Mouse (Mus musculus): ENCODE measurements around the gene Fgfr2.

Gene Fgfr2

DNA sequence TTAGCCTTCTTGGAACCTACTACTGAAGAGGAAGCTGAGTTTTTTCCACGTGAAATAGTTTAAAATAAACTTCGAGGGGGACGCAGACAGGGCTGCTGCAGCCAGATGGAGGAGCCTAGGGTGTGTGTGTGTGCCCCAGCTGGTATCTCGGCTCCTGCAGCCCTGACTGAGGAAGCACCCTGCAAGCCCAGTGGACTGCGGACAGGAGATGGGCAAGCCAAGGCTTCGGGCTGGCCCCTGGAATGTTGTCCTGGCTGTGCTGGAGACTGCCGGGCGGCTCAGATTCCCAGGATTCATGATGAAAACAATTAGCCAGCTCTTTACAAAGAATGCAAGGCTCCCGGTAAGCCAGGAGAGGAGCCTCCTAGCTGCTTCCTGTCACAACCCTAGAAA is 465.1 kb downstream of the Fgfr2 start:
- DNase-seq (ENCODE audit: low spot score): no peak

DNA sequence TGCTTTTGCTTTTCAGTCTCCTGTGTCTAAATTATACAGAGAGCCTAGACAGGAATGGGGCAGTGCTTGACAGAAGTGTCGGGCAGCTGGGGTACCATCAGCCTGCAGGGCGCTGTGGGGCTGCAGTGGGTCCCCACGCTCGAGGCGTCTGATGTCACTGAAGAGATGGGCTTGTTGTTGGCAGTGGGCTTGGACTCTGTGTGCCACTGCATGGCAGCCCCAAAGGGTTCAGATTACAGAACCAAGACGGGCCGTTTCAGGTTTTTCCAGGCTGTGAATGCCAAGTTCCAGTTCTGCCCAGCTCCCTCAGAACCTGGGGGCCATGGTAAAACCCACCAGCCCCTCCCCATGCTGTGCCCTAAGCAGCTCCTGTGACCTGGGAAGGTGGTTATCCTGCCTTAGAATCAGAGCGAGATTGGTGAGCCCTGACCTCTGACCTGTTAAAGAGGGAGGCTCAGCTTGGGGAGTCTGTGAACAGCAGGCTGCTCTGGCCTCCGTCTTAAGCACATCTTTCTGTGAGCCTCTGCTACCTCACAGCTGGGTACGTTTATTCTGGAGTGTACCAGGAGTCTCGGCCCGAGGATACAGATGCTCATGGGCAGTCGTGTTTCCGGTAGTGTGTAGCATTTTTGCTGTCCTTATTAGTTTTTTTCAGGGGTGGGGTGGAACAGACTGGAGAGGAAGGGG is 465.6 kb downstream of the Fgfr2 start:
- DNase-seq (ENCODE audit: low spot score): no peak

DNA sequence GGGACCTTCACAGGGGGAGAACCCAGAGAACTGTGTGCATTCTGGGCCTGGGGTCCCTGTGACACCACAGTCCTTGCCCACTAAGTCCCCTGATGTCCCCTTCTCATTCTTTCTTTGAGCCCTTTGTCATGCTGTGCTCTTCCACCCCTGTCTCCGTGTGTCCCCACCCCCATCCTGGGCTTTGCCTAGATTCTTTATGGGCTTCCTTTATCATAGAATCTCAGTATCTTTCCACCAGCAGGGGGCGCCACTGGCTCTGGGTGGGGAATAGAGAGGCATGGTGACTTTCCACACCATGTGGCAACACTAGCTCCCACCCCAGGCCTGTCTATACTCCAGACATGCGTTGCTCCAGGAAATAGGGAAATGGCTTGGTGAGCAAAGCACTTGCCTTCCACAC is 466.6 kb downstream of the Fgfr2 start:
- DNase-seq (ENCODE audit: low spot score): peak; percentile 91

DNA sequence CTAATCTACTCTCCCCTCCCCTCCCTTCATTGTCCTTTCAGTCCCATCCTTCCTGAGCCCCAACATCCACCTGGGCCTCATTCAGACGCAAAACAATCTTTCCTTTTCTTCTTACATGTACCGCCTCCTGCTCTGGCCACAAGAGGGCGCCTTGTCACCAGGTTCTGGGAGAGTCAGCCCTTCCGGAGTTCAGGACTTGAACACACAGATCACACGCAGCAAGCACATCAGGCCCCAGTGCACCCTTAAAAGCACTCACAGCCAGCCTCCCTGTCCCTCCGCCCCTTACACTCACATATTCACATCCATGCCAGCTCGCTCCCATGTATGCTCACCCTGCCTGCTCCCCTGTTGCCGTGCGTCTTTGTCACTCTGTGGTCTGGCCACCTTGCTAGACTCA is 467.1 kb downstream of the Fgfr2 start:
- DNase-seq (ENCODE audit: low spot score): peak; percentile 88

DNA sequence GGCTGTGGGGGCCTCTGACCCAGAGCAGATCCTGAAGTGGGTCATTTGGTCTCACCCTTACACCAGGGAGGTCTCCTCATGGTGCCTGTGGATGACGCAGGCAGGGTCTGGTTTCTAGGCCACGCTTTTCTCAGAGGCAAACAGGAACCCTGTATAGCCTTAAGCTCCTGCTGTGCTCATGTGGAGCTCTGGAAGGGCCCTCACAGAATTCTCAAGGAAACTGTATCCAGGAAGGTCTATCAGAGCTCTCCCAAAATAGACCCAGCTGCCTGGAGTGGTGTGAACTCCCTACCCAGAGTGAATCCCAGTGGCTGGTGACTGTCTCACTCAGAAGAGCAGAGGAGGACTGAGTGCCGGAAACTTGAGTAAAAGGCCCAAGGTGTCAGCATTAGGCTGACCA is 468.7 kb downstream of the Fgfr2 start:
- DNase-seq (ENCODE audit: low spot score): no peak

DNA sequence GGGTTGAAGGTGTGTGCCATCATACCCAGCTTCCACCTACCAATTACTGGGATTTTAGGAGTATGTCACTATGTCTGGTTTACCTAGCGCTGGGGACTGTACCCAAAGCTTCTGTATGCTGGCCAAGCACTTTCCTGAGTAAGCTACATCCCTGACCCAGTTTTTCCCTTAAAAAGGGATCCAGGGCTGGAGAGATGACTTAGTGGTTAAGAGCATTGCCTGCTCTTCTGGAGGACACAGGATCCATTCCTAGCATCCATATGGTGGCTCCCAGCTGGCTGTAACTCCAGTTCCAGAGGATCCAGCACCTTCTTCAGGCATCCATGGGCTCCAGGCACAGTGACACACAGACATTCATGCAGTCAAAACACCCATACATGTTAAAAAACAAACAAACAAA is 476.6 kb downstream of the Fgfr2 start:
- no peak for DNase-seq (ENCODE audit: low spot score)

DNA sequence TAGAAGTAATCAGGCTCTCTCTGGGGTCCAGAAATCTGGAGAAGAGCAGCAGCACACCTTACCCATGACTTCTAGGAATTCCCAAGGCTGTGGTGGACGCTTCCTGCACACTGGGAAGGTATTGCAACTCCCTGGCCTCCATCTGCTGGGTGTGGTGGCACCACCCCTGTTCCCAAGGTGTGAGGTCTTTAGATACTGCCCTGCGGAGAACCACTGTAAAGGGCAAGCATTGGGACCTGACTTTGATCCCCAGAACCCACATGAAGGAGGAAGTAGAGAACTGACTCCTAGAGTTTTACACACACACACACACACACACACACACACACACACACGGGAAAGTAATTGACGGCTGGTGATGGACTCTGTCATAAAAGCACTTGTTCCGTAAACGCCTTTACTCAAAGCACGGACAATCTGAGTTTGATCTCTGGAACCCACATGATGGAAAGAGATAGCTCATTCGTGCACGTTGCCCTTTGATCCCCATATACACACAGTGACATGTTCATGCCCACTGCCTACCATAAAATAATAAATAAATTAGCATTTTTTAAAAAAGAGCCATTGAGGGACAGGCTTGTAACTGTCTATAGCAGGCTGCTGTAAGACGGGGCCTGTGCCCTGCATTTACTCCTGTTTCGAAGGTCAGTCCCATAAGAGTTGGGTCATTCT is 478.4 kb downstream of the Fgfr2 start:
- DNase-seq (ENCODE audit: low spot score): no peak

DNA sequence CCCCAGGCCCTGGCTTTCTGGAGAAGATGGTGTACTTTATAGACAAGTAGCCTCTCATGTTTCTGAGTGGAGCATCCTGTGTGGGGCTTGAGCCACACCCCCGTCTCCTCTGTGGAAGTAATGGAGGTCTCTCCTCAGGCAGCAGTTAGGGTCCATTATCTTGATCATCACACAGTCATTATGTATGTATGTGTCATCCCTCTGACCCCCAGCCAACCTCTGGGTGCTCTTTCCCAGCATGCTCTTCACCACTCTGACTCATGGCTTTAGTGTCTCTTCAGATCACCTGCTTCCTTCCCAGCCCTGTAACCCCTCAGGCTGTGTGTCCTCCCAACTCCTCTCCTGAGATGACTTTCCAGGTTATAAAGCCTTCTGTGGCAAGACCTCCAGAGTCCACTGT is 481.5 kb downstream of the Fgfr2 start:
- DNase-seq (ENCODE audit: low spot score): no peak

DNA sequence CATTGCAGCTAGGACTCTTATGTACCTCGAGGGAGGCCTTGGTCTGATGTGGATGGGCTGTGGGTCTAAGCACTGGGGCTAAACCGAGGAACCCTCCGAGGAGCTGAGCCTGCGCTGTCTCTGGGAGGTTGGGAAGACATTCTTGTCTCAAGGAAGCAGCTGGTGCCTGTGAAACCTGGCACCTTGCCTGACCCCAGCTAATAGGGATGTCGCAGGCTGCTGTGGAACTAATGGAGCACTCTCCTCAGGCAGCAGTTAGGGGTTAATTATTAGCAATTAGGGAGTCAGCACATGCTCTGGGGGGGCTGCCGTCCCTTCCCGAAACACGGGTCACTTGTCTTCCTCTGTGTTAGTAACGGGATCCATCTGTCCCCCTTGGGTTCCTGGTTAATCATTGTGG is 482.2 kb downstream of the Fgfr2 start:
- DNase-seq (ENCODE audit: low spot score): no peak

DNA sequence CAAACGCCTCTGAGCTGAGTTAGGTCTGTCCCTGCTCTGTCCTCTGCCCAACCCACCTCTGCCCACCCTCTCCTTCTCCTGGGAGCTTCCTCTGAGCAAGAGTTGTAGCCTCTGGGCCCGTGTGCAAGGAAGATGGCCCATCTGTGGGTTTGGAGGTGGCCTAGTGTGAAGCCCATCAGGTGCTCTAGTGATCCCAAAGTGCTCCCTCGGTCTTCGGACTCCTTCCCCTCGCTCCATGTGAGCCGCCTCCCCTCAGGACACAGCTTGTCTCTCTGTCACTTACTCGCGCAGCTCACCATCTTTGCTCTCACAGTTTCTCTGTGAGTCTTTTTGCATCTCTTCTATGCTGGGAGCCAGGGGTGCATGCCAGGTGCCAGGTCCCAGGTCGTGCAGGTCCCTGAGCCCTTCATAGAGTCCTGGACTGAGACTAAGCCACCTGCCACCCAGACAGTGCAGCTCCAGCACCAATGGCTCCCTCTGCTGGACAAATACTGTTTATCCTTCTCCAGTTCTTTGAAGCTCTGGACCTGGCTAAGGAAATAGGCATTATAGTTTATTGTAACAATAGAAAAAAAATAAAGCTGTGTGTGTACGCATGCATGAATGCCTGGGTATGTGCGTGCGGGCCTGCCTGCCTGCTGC is 484.6 kb downstream of the Fgfr2 start:
- DNase-seq (ENCODE audit: low spot score): peak; percentile 23

DNA sequence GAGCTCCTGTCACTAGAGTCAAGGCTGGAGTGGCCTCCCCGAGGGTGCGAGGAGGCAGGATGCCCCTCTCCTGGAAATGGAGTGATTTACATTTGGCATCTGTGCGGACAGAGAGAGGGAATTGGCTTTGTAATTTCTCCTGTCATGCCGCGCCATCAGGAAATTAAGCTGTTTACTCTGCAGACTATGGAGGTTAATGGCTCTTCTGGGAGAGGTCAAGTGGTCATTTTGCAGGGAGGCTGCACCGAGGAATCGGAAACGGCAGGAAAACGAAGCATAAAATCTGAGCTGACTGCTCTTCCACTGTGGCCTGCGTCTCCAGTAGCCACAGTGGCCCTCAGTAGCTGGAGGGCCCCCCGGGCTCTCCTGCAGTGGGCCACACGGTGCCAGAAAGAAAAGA is 485.9 kb downstream of the Fgfr2 start:
- no peak for DNase-seq (ENCODE audit: low spot score)

DNA sequence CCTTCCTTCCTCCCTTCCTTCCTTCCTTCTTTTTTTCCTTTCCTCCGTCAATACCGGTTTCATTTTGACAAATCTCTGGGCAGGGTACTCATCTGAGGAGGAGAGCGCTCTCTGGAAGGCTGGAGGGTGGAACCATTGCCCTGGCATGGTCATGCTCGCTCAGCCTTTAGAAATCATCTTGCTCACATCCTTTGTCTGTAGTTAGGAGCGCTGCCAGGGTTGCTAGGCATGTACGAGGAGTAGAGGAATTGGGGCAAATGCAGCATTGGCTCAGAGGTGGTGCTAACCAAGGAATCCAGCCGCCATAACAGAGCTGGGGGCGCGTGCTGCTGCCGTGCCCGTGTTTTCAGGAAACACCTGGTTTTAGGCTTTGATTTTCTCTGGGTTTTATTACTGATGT is 491.8 kb downstream of the Fgfr2 start:
- no peak for DNase-seq (ENCODE audit: low spot score)

DNA sequence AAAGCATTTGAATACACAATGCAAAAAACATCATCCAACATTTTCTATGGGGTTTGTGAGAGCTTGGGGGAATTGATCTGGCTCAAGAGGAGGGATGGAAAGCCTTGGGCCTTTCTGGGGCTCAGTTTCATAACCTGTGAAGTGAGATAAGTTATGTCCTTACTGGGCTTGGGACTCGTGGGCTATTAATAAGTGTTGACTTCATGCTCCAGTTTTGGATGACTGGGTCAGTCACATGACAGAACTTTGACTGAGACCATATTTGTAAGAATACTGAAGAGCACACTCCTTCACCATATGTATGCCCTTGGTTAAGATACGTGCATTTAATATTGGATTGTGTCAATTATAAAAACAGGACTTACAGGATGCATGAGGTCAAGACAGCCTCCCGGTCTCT is 495.7 kb downstream of the Fgfr2 start:
- no peak for DNase-seq (ENCODE audit: low spot score)

DNA sequence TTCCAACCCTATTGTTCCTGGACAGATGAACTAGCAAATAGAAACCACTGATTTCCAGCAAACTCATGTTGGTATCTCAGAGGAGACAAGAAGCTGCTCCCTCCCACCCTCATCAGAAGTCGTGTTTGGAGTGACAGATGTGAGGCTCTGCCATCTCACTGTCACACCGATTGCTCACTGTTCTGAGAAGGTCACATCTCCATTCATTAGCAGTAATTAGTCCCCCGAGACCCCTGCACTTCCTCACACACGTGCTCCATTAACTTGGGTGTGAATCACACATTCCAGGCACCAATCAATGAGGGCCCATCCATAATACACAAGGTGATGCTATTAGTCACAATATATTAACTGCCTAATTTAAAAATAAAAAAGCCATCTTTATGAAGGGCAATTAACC is 497.0 kb downstream of the Fgfr2 start:
- DNase-seq (ENCODE audit: low spot score): no peak

DNA sequence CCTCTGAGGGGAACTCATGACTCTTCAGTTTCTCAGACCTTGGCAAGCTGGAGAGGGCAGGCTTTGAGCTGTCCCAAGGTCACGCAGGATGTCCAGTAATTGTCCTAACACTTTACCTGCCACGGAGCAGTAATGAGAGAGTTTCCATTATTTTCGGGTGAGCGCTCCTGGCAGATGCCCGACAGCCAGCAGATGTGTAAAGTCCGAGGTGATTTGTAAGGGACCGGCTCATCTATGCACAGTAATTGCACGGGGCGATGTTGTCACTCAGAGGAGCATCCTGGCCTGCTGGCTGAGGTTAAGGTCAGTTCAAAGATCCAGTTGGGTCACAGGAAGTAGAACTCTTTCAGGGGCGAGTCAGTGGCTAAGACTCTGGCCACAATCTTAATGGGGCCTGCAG is 499.0 kb downstream of the Fgfr2 start:
- DNase-seq (ENCODE audit: low spot score): no peak

DNA sequence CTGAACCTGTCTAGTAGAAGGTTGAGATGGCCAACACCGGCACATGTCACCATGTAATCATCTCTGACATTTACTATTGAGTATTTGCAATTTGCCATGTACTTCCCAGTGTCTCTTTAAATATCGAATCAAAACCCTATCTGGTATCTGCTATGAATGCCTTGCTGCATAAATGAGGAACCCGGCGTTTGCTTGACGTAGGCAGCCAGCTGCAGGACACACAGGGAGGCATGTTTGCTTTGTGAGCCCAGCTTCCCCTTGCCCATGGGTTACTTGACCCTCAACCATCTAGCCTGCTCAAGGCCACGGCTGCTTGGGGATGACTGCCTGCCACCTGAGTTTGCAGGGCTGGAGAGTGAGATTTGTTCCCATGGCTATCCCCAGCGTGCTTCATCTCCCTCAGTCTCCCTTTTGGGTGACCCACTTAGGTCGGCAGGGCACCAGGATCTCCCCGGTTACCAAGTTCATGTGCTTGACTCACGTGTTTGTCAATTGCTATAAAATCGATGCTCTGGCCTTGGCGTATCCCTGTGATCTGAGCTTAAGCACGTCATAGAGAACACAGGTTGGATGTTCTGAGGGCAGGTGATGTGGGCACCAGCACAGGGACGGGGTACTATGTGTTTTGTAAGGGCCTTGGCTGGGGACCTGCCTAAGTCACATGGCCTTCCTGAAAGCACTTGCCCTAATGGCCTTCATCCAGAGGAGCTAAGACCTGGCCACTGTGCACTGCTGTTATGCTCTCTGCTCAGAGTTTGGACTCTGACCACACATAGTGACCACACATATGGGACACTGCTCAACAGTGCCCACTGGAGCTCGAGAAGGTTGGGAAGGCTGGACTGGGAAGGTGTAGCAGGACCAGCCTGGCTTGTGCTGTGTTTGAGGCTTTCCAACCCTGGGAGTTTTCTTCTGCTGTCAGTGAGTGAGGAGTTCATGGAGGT is 502.9 kb downstream of the Fgfr2 start:
- no peak for DNase-seq (ENCODE audit: low spot score)

DNA sequence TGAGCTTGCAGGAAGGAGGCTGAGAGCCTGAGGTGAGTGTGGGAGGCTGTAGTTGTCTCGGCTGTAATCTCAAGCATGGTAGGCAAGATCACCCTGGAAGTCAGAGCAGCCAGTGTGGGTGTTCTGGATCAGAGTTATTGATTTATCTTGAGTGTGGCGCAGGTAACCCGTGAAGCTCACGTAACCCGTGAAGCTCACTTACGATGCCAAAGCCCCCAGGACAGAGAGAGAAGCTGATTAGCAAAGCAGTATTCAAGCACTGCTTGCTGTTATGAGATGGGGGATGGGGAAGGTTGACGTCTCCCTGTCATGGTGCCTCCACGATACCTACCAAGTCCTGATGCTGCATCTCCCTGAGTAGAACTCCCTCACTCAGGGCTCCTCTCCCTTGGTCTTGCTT is 503.6 kb downstream of the Fgfr2 start:
- no peak for DNase-seq (ENCODE audit: low spot score)

DNA sequence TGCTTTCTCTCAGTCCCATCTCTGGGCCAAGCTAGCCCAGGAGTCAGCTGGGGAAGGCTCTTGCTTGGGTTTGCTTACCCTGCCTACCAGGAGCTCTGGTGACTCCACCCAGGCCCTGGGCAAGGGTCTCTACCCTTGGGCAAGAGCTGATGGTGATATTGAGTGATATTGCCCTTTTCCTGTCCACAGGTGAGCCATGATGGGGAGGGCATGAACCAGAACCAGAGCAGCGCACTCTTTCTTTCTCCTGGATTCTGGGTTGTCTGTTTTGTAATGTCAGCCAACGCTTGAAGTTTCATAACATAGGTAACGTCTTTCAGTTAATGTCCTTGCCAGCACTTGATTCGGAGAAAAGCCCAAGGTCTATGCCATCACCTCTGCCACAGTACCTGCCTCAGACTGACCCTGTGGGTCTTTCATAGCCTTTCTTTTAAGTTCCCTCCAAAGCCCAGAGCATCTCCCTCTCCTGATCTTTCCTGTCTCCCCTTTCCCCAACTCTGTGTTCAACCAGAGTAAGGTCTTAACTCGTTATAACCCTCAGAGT is 506.1 kb downstream of the Fgfr2 start:
- no peak for DNase-seq (ENCODE audit: low spot score)

DNA sequence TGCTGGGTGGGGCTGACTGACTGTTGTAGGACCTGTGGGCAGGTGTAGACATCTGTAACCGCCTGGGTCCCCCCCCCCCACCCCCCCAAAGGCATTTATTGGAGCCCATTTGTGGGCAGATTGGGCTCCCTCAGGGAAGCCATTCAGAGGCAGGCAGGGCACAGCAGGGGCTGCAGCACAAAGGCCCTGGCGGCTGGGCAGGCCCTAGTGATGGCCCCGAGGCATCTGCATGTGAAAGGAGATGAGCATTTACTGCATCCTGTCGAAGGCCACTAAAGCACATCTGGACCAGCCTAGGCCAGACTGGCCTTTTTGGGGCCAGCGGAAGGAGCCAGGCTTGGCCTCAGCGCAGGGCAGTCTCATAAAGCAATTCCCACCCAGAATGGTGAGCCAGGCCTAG is 506.8 kb downstream of the Fgfr2 start:
- no peak for DNase-seq (ENCODE audit: low spot score)

DNA sequence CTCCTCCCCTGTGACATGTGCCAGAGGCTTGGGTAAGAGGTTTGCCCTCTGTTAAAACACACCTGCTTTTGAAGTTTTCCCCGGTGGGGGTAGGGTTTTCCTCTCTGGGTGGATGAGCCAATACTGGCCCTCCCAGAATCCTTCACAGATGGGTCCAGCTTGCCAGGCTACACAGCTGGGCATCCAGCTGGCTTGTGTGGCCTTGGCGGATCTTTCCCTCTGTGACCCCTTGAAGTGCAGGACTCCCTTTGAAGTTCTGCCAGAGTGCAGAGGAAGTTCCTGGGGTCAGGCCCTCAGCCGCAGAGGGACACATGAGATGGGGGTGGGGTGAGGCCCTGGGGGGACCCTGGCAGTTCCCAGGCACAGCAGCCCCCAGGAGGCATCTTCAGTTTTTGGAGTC is 507.8 kb downstream of the Fgfr2 start:
- DNase-seq (ENCODE audit: low spot score): no peak

DNA sequence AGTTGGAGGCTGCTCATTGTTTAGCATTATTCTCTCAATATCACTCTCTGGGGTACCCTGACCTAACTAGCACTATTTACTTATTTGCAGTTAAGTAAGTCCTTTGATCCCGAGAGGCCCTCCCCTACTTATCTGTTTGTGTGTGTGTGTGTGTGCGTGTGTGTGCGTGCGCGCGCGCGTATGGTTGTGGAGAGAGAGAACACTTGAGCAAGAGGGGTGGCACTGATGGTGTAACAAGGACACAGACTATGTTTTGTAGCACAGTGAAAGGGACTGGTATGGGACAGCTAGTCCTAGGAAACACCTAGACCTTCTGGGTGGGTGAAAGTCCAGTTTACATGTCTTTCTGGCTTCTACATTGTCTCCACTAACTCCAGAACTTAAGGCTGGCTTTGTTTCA is 511.6 kb downstream of the Fgfr2 start:
- DNase-seq (ENCODE audit: low spot score): no peak
